Mouse (Mus musculus) urinary bladder, postnatal 36 days (tissue): ENCODE measurements at regions not wholly inside any gene's neighbourhood (a gene's known extent, or its start where the extent isn't known, plus 50 kb on each side); places are given as distances from the start of the nearest gene placed in this dataset.

ENCODE experiments used
- DNase-seq, 2 experiments: peaks; one replicate each; pipeline ENCODE4 v3.0.0; 2022; ENCODE audit warnings: low spot score in 2 of 2, mixed read lengths in 1 of 2

- no peak for DNase-seq
Measured at GRCm38 (mm10) chr9:43387397-43387796, 76.7 kb downstream of the Trim29 start.

- no peak for DNase-seq
Measured at GRCm38 (mm10) chr9:43389491-43390083, 78.9 kb downstream of the Trim29 start.

GRCm38 (mm10) chr9:43392467-43393064, 81.9 kb downstream of the Trim29 start:
- no peak for DNase-seq

- no peak for DNase-seq
Measured at GRCm38 (mm10) chr9:43394204-43394603, 83.6 kb downstream of the Trim29 start.

DNA sequence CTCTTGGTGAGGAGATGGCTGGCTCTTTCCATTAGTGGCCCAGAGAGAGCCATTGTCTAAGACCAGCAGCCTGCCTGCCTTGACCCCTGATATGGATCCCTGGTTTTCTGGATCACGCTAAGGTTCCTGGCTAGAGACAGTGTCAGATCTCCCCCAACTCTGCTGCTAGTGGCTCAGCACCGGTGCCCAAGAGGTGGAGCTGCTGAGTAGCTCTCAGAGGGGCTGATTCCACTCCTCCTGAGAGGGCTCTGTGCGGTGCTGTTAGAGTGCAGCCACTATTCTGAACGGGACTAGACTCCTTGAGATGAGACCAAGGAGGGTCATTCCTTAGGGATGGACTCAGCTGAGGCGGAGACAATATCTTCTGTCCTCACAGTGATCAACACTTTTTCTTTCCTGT, 84.6 kb downstream of the Trim29 start:
- no peak for DNase-seq

DNA sequence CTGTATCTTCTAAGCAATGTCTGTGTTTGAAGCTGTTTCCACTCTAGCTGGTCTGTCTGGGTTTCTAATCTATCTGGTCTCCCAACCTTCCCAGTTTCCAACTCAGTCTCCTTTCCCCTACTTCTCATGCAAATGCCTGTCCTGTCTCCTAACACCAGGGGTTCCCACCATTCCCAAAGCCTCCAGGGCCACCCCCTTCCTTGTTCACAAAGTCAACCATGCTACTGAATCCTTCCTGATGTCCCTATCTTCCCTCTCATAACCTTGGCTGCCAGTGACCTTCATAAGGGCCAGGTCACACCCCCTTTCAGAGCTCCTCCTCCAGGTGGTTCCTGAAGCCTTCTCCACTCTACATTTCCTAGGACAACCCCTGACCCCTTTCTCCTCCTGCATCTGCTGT, 85.9 kb downstream of the Trim29 start:
- DNase-seq = no peak

- no peak for DNase-seq
Measured at GRCm38 (mm10) chr9:43408493-43408892, 97.8 kb downstream of the Trim29 start.

GRCm38 (mm10) chr9:43412473-43412872, 101.8 kb downstream of the Trim29 start:
- DNase-seq = no peak

- no peak for DNase-seq
Measured at GRCm38 (mm10) chr9:43419993-43420715, 109.5 kb downstream of the Trim29 start.

DNA sequence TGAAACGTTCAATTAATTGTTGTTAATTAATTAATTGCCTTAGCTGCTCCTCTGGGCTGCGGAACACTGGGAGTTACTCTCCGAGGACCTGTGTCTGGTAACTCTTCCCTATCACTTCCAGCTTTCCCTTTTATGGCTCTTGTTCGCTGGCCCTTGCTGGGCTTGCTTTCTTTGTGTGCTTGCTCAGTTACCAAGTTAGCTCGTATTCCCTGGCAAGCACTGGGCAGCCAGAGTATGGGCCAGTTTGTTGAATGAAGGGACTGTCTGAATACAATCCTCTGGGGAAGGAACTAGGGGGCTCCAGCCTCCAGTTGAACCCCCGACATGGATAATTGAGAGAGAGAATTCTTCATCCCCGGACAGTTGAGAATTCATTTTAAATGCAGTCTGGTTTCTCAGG, 116.4 kb downstream of the Trim29 start:
- DNase-seq = no peak

DNA sequence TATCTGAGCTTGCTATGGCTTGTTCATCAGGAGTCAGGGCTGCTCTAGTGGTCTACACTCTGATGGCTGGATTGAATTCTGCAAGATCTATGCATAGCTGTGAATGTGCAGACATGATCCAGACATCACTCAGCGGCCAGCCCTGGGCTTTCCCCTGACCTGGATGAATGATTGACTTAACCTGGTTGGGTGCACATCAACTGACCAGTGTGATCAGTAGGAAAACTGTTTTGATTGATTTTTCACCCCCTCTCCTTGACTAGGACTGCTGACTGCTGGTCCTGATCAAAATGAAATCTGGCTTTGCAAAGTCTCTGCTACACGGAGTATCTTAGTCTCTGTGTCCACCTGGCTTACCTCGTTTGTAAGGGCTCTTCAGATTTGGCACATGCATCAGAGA, 123.3 kb downstream of the Trim29 start:
- no peak for DNase-seq

GRCm38 (mm10) chr9:43438476-43438875, 127.8 kb downstream of the Trim29 start:
- no peak for DNase-seq

DNA sequence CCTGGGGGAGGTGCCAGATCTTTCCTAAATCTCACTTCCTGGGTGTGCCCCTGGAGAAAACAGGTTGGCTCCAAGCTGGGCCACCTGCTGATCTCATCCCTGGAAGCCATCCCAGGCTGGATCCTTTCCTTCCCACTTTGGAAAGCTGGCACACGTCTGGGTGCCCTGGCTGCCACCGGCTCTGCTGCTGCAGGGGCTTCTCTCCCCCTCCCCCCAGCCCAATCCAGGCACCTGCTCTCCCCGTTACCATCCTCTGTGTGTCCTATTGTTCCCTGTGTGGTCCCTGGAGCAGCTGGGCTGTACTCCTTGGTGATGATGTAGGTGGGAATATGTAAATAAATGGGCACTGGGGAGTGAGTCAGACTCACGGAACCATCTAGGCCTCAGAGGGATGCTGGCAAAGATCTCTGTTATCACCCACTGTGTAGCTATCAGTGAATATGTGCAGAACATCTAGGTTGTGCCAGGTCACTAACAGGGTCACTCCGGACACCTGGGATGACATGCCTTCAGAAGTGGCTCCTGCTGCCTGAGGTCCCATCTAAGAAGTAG, 130.4 kb downstream of the Trim29 start:
- no peak for DNase-seq

DNA sequence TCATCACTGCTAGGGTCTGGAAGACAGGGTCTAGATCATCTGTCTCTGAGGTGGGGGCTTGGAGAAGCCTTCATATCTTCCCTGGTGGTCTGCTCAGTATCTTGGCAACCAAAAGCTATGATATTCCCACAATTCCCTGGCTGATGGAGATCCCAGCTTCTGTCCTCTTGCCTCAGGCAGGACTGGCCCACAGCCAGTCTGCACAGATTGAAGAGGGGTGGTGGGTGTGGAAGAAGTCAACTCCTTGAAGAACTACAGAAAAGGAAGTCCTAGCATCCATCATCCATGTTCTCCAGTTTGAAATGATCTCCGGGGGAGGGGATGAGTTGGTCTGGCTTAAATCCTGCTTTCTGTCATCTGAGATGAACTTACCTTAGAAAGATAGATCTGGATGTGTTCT, 134.8 kb downstream of the Trim29 start:
- DNase-seq = no peak

GRCm38 (mm10) chr9:43447372-43447771, 136.7 kb downstream of the Trim29 start:
- DNase-seq = peak; percentile 9 to 11

GRCm38 (mm10) chr9:43448981-43449380, 138.3 kb downstream of the Trim29 start:
- no peak for DNase-seq

GRCm38 (mm10) chr9:43453953-43454582, 143.4 kb downstream of the Trim29 start:
- no peak for DNase-seq

- no peak for DNase-seq
Measured at GRCm38 (mm10) chr9:43457736-43458135, 147.1 kb downstream of the Trim29 start.

DNA sequence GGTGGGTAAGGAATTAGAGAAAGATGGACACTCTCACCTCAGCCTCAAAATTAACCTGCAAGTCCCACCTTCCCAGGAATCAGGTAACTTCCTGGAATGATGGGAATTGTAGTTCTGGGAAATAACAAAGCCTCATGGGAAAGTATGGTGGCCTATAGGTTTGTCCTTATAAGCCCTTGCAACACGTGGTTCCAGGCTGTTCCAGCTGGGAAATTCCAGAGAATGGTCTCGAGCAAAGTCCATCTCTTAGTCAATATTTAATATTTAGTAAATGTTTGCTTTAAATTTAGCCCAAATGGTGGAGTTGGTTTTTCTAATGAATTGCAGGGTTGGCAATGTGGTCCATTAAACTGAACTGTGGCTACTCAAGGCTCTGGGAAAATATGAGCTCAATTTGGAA, 150.5 kb downstream of the Trim29 start:
- DNase-seq = no peak

- DNase-seq = no peak
Measured at GRCm38 (mm10) chr9:43463445-43464090, 152.9 kb downstream of the Trim29 start.

DNA sequence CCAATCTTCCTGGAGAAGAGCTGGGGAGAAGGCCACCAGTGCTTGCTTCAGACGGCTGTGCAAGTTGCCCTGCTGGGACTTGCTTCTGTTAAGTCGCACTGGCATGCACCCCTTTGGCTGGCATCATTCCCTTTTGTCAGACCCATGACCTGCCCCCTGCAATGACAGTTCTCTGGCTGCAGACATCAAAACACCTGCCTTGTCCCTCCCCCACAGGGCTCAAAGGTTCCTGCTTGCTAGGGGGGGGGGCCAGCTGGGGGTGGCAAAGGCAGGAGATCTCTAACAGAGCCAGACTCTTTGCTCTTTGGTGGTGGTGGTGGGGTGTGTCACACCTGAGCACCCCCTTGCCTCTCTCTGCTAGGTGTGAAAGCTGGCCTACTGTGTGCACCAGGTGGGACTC, 154.5 kb downstream of the Trim29 start:
- DNase-seq = no peak

- no peak for DNase-seq
Measured at GRCm38 (mm10) chr9:43465731-43466330, 155.2 kb downstream of the Trim29 start.
